Mouse (Mus musculus) naive thymus-derived CD4-positive, alpha-beta T cell, adult 2 months (primary cell): ENCODE results near the gene Grm5.

Experiments used
- DNase-seq: peaks from one replicate; pipeline ENCODE4 v3.0.0-alpha.2; 2011; ENCODE audit warnings: low read depth

Gene Grm5

DNA sequence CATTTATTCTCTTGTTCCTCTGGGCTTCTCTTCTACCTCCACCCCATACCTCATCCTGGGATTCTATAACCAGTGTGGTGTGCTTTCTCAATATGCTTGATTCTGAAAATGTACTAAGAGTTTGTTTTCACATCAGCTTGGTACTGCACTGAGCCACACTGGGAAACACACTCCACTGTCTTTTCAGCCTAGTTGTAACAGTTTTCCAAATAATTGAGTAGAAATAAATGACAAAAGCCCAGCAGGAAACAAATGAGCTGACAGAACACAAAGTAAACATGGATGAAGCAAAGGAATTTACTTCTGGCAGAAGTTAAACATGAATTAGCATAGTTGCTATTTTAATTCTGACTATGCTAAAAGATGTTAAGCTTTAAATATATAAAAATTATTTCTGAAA, 262.1 kb downstream of the Grm5 start:
- no peak for DNase-seq

DNA sequence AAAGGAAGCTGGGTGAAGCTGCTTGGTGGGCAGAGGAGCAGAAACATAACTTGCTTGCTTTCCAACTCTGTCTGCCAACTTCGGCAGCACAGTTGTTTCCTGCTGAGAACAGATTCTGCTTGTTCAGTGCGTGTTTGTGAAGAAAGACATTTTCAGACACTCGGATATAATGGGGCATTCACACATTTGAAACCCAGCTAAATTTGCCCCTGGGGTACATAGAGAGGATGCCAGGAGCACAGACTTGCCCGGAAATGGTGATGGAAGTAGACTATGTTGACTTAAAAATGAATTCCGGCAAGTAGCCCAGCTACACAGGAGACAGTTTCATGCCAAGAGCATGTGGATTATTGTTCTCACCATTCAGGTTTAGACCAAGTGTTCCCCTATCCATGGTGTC, 342.0 kb downstream of the Grm5 start:
- DNase-seq = no peak

DNA sequence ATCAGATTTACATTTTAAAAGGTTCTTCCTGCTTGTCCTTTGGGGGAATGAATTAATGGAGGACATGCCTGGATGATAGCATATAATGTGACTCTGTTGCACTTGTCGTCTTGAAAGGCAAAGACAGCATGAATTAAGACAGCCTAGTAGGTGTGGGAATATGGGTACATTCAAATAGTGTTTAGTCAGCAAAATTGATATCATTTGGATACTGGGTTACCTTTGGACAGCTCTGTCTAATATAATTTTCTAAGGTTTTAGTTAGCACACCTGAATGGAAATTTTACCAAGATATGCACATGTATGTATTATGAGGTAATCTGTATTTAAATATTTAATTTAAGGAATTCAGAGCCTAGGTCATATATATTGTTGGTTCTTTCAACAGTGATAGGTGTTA, 353.4 kb downstream of the Grm5 start:
- DNase-seq = no peak

DNA sequence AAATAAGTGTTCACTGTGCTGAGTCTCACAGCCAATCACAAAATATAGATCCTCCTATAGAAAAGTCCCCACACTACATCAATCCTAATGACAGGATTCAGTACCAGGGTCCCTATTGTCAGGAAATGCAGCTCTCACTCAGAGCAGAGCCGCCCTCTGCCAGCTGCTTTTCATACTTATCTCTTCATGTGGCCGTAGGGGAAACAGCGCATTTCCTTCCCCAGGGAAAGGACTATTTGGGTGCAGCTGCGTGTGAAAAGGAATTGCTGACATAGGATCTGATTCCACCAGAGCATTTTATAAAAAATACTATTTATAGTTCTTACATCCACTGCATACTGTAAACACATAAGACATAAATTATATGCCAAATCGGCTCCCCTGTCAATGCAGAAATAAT, 354.3 kb downstream of the Grm5 start:
- no peak for DNase-seq

DNA sequence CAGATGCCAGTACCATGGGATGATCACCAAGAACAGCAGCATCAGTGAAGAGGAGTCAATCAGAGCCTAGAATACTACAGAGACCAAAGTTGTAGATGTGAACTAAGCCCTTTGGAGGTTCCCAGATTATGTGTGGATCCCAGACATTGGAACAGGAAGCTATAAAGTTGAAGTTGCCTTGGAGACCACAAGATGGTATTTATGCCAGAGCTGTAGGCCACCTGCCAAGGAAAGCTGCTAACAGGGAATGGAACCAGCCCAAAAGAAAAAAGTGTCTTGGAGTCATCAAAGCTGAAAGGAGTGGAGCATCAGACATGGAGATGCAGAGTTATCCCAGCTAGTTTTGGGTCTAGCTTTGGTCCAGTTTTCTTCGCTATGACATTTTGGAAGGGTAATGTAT, 366.2 kb downstream of the Grm5 start:
- DNase-seq = no peak

DNA sequence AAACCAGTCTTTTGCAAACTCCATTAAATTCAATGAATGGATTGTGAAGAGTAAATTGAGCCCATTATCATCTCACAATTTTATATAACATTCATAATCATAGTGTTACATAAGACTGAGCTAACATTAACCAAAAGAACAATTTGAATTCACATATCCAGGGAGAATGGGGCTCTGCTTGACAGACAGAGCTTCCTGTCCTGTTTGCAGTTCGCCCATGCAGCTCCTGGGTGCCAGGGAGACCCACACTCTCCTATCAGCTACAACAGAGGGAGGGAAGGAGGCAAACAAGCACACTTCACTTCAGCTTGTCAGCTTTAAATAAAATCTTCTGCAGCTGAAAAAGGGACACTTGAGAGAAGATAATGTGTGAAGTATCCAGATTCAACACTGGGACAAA, 389.2 kb downstream of the Grm5 start:
- DNase-seq = no peak

GRCm38 (mm10) chr7:87975041-87975440, 391.1 kb downstream of the Grm5 start:
- no peak for DNase-seq

DNA sequence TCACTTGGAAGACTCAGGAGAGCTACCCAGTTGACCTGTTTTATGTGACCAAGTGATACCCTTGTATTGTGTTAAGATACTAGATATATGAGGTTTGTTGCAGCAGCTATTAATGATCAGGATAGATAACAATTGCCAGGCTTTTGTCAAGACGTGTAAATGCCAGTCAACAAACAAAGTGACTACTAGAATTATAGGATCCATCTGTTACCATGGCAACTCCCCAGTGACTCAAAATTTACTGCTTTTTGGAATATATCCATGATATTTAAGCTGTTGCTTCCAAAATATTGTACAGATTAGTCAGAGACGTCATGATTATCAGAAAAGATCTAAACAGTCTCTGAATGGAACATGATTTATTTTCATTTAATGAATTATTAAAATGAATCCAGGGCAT, 399.5 kb downstream of the Grm5 start:
- DNase-seq = no peak

- no peak for DNase-seq
Observed at GRCm38 (mm10) chr7:88014451-88014850, 430.5 kb downstream of the Grm5 start.

DNA sequence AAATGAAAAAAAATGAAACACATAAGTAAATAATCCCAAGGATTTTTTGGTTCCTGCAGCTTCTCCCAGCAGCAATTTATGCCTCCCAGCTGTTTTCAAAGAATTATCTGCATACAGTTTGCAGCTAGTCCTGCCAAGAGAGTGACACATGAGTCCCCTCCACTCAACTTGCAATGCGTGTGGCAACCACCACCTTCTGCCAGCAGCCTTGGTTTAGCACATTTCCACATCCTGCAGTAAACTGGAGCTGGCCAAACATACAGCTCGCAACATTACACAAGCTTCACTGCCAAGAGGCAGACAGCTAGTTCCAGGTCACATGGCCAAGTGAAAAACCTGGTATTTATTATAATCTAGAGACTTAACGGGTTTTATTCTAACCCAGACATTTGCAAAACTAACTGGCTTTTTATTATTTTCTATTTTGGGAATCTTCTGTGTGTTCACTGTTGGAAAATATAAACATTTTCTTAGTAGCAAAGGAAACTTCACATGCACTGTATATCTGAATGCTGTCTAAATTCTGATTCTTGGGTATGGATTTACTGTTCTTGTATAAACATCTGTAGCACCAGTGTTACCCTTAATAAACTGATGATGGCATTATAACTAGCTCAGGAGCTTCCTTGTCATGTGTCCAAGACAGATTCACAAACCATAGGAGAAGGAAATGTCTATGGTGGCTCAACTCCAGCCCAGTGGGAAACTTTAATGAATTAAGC, 443.6 kb downstream of the Grm5 start:
- no peak for DNase-seq

DNA sequence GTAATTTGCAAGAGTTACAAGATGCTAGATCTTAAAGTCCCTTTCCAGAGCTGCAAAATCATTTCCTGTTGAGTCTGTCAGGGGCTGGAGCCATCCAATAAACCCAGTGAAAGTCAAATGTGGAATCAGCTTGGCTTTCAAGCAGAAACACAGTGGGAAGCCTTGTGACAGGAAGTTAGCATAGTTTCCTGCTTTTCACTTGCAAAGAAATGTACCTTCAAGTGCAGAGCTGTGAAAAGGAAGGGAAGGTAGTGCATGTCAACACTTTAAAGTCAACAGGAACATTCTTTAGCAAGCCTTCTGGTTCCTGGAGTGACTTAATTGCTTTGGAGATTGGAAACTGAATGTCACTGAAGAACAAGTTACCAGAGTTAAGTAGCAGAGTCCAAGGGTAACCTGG, 463.4 kb downstream of the Grm5 start:
- DNase-seq = no peak

GRCm38 (mm10) chr7:88054224-88054938, 470.4 kb downstream of the Grm5 start:
- no peak for DNase-seq

GRCm38 (mm10) chr7:88056438-88056837, 472.5 kb downstream of the Grm5 start:
- no peak for DNase-seq

- no peak for DNase-seq
Observed at GRCm38 (mm10) chr7:88091115-88091514, 507.1 kb downstream of the Grm5 start.

- DNase-seq = no peak
Observed at GRCm38 (mm10) chr7:88096536-88097107, 512.7 kb downstream of the Grm5 start.

- DNase-seq = peak; percentile 75
Observed at GRCm38 (mm10) chr7:88097715-88098114, 513.7 kb downstream of the Grm5 start.

- DNase-seq = no peak
Observed at GRCm38 (mm10) chr7:88116724-88117409, 532.9 kb downstream of the Grm5 start.

- DNase-seq = no peak
Observed at GRCm38 (mm10) chr7:88128080-88128848, 544.3 kb downstream of the Grm5 start.

DNA sequence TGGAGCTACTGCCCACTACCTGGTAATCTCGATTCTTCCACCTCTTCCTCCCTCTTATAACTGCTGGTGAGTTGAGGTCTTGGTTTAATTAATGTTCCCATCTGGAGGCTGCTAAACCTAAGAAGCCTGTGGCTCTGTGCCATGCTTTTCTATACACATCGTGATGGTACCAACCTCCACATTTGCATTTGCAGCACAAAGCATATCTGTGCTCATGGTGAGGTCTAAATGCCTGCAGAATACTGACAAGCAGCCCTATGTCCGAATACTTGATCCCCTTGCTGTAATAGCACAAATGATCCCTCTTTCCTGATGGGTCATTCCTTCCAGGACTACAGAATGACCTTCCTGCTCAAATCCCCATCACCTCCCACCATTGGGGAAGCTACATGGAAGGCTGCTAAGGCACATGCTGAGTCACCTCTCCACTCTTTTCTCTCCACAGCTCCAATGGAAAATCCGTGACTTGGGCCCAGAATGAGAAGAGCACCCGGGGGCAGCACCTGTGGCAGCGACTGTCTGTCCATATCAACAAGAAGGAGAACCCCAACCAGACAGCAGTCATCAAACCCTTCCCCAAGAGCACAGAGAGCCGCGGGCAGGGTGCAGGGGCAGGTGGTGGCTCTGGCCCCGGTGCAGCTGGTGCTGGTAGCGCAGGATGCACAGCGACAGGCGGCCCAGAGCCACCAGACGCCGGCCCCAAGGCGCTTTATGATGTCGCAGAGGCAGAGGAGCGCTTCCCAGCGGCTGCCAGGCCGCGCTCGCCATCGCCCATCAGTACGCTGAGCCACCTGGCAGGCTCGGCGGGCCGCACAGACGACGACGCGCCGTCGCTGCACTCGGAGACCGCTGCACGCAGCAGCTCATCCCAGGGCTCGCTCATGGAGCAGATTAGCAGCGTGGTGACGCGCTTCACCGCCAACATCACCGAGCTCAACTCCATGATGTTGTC, 545.8 kb downstream of the Grm5 start:
- DNase-seq = no peak

- no peak for DNase-seq
Observed at GRCm38 (mm10) chr7:88130488-88130849, 546.5 kb downstream of the Grm5 start.
